Mouse (Mus musculus) small intestine, adult 2 months (tissue): ENCODE data around the gene Clcn7. TPM values are rescaled to one million over a fixed set of nuclear protein-coding genes. Genes with fewer than 3 reads are reported as not detected.

Source experiments
- H3K27ac ChIP-seq: fragments of 200-500 bp; 2 replicates; pipeline ENCODE4 v1.5.1; 2012; ENCODE audit warnings: low read depth, low read length, control low read depth, inconsistent platforms; ENCODE audit not compliant: insufficient read depth
- H3K27me3 ChIP-seq: fragments of 200-500 bp; 2 replicates; pipeline ENCODE4 v1.6.1; 2012; ENCODE audit warnings: mild to moderate bottlenecking, moderate library complexity, low read length, inconsistent platforms; ENCODE audit not compliant: control insufficient read depth, insufficient read depth
- H3K36me3 ChIP-seq: fragments of 200-500 bp; 2 replicates; pipeline ENCODE4 v1.6.1; 2012; ENCODE audit warnings: mild to moderate bottlenecking, low read length, control low read depth, inconsistent platforms; ENCODE audit not compliant: control insufficient read depth, insufficient read depth
- H3K4me1 ChIP-seq: fragments of 200-500 bp; 2 replicates; pipeline ENCODE4 v1.6.1; 2012; ENCODE audit warnings: low read length, inconsistent platforms, mixed read lengths; ENCODE audit not compliant: control insufficient read depth, insufficient read depth, insufficient read length
- H3K4me3 ChIP-seq: fragments of 200-500 bp; 2 replicates; pipeline ENCODE4 v1.5.1; 2012; ENCODE audit warnings: low read depth, mild to moderate bottlenecking, control low read depth, inconsistent platforms, low read length, moderate library complexity
- CTCF ChIP-seq: fragments of 200-500 bp; IDR thresholded peaks from 2 replicates; pipeline ENCODE4 v1.5.1; 2012; ENCODE audit warnings: low read depth, mild to moderate bottlenecking, control low read depth, inconsistent platforms, low read length, moderate library complexity, mixed read lengths; ENCODE audit not compliant: insufficient replicate concordance, insufficient read length; ENCODE audit errors: extremely low read depth
- POLR2A ChIP-seq: fragments of 200-500 bp; IDR thresholded peaks from 2 replicates; pipeline ENCODE4 v1.6.1; 2012; ENCODE audit warnings: low read depth, mild to moderate bottlenecking, control low read depth, inconsistent platforms, low read length, moderate library complexity
- WGBS: fragments of 180-500 bp; shearing (Covaris S2); methylation state at CpG from one replicate; pipeline ENCODE4 v1.1.7; 2018; 5-methylcytosine and 5-hydroxymethylcytosine counted together
- polyA plus RNA-seq: library from polyadenylated mRNA; depleted of rRNA; stranded (reverse); fragments of >200 nt; gene quantifications from 2 replicates; pipeline ENCODE4 v1.2.3, GENCODE M21; 2012

Gene Clcn7
- polyA plus RNA-seq, 1 experiment = 15.9 TPM

DNA sequence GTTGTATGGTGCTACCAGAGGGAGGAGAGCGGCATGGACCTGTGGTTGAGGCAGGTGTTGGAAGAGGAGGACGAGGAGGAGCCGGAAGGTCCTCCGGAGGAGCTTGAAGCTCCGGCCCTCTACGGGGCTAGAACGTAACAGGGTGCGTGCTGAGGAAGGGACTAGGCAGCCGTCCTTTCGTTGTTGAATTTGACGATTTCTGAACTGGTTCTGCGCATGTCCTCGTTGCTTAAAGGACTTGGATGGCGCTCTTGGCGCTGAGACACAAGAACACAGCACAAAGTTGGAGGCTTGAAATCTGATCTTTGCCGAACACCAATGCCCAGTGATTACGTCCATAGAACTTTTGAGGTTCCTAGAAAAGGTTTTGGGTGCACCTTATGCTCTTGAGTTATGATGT, 51.8 kb downstream of the Clcn7 start:
- peak overlapping the region; percentile 91 for H3K4me3 ChIP-seq
- 0 out of 2 replicates have a peak overlapping the region, but pooled peaks have one; percentile 40 for H3K27ac ChIP-seq
- no peaks in the 10 kb centered on the region for H3K36me3 ChIP-seq
- TF ChIP-seq POLR2A = no peak
- TF ChIP-seq CTCF = no peak
- H3K27me3 ChIP-seq = no peaks in the 10 kb centered on the region
- H3K4me1 ChIP-seq = peaks cover 7% of the 10 kb centered on the region
- 4% methylated on average over 17 of the region's 17 CpGs for WGBS

DNA sequence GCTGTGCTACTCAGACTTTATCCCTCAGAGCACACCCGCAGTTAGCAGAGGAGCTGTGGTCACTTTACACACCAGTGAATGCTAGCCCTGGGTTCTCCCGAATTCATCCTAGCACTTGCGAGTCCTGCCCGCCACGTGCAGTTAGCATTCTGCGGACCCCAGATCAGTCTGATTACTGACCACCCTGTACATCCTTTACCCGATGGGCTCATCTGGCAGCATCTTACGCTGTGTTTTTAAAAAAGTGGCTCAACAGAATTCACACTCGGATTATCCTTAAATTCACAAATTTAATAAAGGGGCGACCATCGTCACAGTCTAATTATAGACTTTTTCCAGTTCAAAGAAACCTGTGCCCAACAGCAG, 54.6 kb downstream of the Clcn7 start:
- Histone ChIP-seq H3K27me3 (no peaks in the 10 kb centered on the region), H3K27ac (peak overlapping the region; percentile 12; the same call in 1 of the 2 replicates), H3K36me3 (peaks cover 3% of the 10 kb centered on the region; the same call in 1 of the 2 replicates), H3K4me3 (peak overlapping the region; percentile 90), H3K4me1 (peaks cover 7% of the 10 kb centered on the region)
- 16% methylated on average over 11 of the region's 11 CpGs for WGBS
- TF ChIP-seq POLR2A (no peak), CTCF (no peak)

DNA sequence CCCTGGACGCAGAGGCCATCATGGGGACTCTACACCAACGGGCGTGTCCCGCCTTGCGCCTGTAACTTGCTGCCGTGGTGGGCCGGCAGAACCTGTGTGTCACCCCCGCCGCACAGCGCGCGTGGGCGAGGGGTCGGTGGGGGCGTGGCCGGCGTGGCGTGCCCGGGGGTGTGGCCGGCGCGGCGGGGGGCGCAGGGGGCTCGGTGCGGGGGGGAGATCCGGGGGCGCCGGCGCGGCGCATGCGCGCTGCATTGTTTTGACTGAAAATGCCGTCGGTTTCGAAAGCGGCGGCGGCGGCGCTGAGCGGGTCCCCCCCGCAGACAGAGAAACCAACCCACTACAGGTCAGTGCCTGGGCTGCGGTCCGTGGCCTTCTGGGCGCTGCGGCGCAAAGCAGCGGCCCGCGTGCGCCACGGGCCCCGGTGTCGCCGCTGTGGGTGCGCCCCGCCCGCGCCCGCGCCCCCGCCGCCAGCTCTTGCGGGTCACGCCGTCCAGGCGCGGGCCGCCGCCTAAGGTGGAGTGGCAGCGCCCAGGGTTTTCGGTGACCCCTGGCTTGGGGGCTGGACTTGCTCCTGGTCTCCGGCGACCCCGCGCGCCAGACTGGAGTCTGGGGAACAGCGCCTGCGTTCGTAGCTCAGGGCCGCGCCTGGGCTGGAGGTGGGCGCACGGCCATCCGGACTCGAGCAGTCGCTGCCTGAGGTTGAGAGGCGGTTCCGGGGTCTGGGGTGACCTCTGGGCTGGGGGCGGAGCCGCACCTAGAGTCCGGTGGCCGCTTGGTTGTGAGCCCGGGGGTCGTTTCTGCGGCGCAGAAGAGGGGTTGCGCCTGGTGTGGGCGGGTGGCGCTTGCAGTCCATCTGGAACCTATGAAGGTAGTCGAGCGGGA, 55.2 kb downstream of the Clcn7 start, which contains the start of gene Unkl:
Gene Unkl, plus strand, starts transcription at position 248 of the 882 bp plus-strand sequence.
- Histone ChIP-seq H3K4me1 (peaks cover 7% of the 10 kb centered on the region), H3K27ac (peak within 1 kb of the TSS; percentile 12; the same call in 1 of the 2 replicates), H3K36me3 (peaks cover 3% of the 10 kb centered on the region; the same call in 1 of the 2 replicates), H3K27me3 (no peaks in the 10 kb centered on the region), H3K4me3 (peak within 1 kb of the TSS; percentile 90)
- under 1% methylated on average over 103 of the region's 104 CpGs for WGBS
- TF ChIP-seq POLR2A (no peak), CTCF (no peak)

DNA sequence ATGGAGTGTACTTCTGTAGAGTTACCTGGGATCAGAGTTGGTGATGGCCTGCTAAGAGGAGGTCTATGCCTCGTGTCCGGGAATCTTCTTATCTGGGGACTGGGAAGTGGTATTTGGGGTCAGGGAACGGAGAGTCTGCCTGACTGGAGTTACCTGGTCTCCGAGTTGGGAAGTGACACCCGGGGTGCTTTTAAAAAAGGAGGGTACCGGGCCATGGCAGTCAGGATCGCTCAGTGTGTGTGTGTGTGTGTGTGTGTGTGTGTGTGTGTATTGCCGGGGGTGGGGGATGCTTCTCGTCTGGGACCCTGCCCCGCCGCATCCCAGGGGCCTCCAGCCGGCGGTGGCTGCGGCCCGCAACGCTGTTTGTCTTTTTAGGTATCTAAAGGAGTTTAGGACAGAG, 55.9 kb downstream of the Clcn7 start:
- no peaks in the 10 kb centered on the region for H3K27me3 ChIP-seq
- peak overlapping the region; percentile 90 for H3K4me3 ChIP-seq
- H3K36me3 ChIP-seq = peaks cover 5% of the 10 kb centered on the region; the same call in 1 of the 2 replicates
- no peak overlapping the region for H3K27ac ChIP-seq
- no peak for TF ChIP-seq CTCF
- TF ChIP-seq POLR2A = no peak
- peaks cover 7% of the 10 kb centered on the region for H3K4me1 ChIP-seq
- 3% methylated on average over 16 of the region's 16 CpGs for WGBS

DNA sequence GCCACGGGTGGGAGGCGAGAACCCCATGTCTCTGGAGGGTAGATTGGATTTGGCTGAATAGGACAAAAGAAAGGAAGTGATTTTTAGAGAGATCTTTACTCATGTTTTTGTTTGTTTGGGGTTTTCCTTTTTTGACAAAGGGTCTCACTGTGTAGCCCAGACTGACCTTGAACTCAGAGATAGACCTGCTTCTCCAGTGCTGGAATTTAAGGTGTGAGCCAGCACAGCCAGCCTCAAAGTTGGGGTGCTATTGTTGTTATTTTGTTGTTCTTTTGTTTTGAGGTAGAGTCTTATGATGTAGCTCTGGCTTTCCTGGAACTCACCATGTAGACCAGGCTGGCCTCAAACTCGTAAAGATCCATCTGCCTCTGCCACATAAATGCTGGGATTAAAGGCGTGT, 69.2 kb downstream of the Clcn7 start:
- Histone ChIP-seq H3K4me1 (no peaks in the 10 kb centered on the region), H3K4me3 (no peak overlapping the region), H3K27ac (no peak overlapping the region), H3K36me3 (peaks cover 47% of the 10 kb centered on the region), H3K27me3 (no peaks in the 10 kb centered on the region)
- 84% methylated on average over 4 of the region's 4 CpGs for WGBS
- TF ChIP-seq CTCF = no peak

DNA sequence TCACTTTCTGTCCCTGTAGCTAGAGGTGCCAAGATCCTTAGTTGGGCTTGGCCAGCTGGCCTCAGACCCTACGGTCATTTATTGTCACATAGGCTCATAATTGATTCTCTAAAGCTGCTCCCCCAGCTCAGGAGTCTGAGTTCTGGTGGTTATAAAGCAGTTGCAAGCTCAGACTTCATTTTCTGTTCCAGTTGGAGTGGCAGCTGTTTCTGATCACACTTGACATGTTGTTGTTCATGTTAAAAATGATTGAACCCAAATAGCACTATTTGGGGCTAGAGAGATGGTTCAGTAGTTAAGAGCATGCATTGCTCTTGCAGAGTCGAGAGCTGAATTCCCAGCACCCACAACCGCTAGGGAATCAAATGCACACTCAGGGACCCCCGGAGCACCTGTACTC, 76.8 kb downstream of the Clcn7 start:
- no peak for TF ChIP-seq POLR2A
- no peak for TF ChIP-seq CTCF
- 89% methylated on average over 4 of the region's 4 CpGs for WGBS
- Histone ChIP-seq H3K27ac (no peak overlapping the region), H3K4me3 (no peak overlapping the region), H3K36me3 (peaks cover 45% of the 10 kb centered on the region), H3K4me1 (no peaks in the 10 kb centered on the region), H3K27me3 (no peaks in the 10 kb centered on the region)

DNA sequence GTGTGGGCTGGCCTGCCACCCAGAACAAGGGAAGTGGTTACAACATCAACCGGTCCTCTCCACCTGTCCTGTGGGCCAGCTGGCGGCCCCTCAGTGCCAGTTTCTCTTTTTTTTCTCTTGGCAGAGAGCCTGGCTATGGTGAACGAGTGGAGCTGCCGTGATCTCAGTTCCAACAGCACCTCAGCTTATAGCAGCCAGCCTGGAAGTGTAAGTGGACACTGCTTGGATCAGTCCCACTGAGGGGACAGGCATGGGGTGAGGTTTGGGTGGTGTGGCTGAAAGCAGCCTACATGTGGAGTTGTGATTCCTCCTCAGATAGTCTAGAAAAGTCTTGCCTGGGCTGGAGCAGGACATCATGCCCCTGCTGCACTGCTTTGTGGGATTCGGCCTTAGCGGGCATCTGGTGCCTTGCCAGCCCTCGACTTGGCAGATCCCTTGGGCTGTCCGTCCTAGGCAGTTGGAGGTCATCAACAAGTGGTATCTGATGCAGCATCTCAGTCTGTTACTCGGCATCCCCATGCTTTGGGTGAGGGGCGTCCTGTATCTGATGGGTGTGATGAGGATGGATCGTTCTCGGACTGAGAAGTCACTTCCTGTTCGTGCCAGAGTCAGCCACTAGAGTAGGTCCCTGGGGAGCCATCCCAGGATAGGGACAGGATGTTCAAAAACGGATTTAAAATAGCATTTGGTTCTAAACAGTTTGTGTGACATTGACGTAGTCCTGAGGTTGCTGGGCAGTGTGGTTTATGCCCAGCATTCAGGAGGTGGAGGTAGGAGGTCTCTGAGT, 77.7 kb downstream of the Clcn7 start:
- H3K36me3 ChIP-seq = peaks cover 41% of the 10 kb centered on the region
- no peak overlapping the region for H3K27ac ChIP-seq
- TF ChIP-seq CTCF (no peak), POLR2A (no peak)
- WGBS = 78% methylated on average over 15 of the region's 15 CpGs
- H3K4me1 ChIP-seq = no peaks in the 10 kb centered on the region
- no peak overlapping the region for H3K4me3 ChIP-seq
- H3K27me3 ChIP-seq = no peaks in the 10 kb centered on the region
